Mouse (Mus musculus): ENCODE results near the gene Crhr2.
A peak's percentile ranks its signal among the peaks of the same experiment; 100 is the strongest.

The Crhr2 gene

GRCm38 (mm10) chr6:55132794-55133193 lies at the start of gene Crhr2:
TSS of gene Crhr2 (minus strand) at chr6:55133016.
- no peak for DNase-seq (ENCODE audit: low spot score in 2 of 2)

DNA sequence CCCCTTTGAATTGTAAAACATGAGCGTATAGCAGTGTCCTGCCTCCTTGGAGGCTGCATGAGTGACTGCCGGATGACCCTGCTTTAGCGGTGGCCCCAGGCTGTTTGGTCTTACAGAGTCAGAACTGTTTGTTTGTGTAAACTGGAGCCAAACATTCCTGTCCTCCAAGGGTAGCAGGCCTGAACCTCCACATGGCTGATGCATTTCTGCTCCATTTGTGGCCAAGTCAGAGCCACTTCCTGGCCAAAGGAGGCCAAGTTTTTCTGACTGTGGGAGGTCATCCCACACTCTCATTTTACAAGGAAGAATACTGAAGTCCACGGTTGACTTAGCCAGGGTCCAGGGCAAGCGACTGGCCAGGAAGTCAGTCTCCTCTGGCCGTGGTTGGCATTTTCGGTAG lies 46.7 kb upstream of the Crhr2 start:
- DNase-seq (ENCODE audit: low spot score in 2 of 2) = no peak

DNA sequence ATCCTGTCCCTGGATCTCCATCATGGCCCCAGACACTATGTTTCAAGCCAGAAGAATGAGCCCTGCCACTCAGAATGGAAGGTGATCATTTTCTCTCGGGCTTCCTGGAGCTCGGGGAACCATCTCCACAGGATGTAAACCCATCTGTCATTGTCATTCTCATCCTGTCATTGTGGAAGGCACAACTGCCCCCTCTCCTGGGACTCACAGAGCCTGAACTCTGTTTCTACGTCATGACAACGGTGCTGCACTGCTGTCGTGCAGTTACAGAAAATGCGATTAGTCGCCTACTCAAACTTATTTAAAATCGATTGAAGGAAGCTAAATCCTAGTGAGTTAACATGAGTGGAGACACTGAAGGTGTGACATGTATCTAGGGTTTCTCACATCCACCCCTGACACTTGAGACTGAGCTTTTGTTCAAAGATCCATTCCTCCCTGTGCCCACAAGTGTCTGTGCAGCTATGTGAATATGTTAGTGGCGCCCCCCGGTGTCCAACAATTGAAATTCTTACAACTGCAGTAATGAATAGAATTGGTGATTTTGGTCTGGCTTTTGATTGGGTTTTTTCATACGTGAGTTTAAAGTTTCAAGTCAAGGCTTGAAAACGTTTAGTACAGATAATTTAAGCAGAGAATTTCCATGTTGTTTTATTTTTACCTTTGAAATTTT lies 44.4 kb upstream of the Crhr2 start:
- DNase-seq (ENCODE audit: low spot score in 2 of 2) = no peak

GRCm38 (mm10) chr6:55175892-55176291 lies 43.1 kb upstream of the Crhr2 start:
- no peak for DNase-seq (ENCODE audit: low spot score in 2 of 2)

GRCm38 (mm10) chr6:55175456-55175855 lies 42.6 kb upstream of the Crhr2 start:
- DNase-seq (ENCODE audit: low spot score in 2 of 2) = no peak

GRCm38 (mm10) chr6:55174741-55175181 lies 41.9 kb upstream of the Crhr2 start, which contains the start of gene Inmt:
TSS of gene Inmt (minus strand) at chr6:55175043.
- no peak for DNase-seq (ENCODE audit: low spot score in 2 of 2)

DNA sequence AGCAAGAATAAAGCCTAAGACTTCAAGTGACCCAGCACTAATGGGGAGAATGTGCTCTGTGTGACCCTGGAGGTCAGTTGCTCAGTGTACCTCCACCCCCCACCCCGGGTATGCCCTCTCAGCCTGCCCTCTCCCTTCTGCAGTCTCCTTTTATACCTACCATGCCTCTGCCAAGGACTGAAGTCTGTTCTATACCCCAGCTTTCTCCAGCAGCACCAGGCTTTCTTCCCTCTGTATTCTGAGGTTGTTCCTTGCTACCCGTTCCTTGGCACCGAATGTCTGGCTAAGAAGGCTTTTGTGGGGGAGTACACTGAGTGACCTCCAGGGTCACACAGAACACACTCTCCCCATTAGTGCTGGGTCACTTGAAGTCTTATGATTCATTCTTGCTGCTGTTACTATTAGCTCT lies 41.1 kb upstream of the Crhr2 start:
- DNase-seq (ENCODE audit: low spot score in 2 of 2) = no peak

- no peak for DNase-seq (ENCODE audit: low spot score in 2 of 2)
Measured at GRCm38 (mm10) chr6:55173171-55173570, 40.4 kb upstream of the Crhr2 start.

DNA sequence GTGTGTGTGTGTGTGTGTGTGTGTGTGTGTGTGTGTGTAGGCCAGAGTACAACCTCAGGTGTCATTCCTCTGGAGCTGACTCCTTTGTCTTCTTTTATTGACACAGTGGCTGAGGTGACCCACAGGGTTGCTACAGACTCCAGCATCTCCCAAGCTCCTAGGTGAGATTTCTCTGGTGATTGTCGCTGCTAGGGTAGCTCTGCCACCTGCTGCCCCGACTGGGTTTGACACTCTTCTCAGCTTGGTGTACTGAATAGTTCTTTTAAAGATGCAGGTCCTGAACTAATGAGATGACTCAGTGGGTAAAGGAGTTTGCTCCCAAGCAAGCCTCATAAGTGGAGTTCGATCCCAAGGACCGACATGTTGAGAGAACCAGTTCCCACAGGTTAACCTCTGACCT lies 38.8 kb upstream of the Crhr2 start:
- DNase-seq (ENCODE audit: low spot score in 2 of 2) = no peak

GRCm38 (mm10) chr6:55169818-55170217 lies 37.0 kb upstream of the Crhr2 start:
- no peak for DNase-seq (ENCODE audit: low spot score in 2 of 2)

DNA sequence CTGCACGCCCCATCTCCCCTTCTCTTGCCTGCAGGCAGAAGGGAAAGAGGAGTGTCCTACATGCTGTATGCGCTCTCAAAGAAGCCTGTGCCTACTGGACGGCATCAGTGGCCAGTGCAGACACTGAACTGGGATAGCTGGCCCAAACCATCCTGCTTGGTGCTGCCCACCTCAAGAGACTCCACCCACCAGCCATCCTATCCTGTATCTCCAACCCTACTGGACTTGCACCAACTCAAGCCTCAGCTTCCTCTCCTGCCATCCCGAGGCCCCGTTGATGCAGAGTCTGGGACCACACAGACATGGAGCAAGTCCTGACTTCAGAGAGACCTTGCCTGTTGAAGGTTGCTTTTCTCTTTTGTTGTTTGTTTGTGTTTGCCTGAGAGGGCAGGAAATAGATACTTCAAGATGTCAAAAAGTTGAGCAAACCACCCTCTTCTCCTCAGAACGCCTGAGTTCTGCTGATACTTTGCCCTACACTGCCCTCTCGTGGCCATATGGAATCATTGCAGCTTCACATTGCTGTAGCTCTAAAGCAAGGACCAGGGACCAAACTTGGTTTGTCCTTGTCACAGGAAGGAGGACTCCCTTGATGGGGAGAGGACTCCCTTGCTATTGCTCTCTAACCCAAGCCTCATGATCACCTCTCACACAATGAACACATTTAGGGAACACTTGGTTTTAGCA lies 34.1 kb upstream of the Crhr2 start:
- DNase-seq (ENCODE audit: low spot score in 2 of 2) = peak; percentile 38 to 66

DNA sequence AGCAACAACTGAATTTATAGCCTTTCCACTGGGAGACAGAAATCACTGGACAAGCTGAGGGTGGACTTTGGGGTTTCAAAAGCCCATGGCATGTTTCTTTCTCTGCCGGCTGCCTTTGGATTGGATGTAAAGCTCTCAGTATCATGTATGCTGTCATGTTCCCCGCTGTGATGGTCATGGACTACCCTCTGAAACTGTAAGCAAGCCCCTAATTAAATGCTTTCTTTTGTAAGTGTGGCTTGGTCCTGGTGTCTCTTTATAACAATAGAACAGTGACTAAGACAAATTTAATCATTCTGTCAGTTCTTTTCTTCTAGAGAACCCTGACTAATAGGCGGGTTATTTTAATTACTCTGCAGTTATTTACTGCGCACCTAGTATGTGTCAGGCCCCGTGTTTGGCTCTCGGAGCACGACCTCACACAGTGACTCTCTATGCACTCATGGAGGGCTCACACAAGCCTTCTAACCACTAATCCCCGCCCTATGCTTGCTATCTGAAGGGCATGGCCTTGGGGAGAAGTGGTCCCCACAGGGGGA lies 30.3 kb upstream of the Crhr2 start:
- DNase-seq (ENCODE audit: low spot score in 2 of 2) = no peak

- peak; percentile 30 to 53 for DNase-seq (ENCODE audit: low spot score in 2 of 2)
Measured at GRCm38 (mm10) chr6:55161311-55161761, 28.5 kb upstream of the Crhr2 start.

DNA sequence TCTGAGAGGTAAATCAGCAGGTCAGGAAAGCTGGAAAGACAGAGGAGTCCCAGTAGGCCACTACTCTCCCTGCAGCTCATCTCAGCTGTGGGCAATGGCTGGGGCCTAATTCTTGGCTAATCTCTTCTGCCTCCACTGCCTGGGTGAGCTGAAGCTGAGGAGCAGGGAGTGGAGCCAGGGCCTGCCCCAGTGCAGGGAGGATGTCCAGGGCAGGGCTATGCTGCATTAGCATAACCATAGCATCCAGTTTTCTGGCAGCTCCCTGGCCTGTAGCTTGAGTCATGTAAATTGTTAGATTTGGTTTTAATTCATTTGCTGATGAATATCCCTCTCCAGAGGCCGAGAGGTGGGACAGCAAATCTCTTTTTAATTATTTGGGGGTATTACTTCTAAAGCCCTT lies 26.4 kb upstream of the Crhr2 start:
- DNase-seq (ENCODE audit: low spot score in 2 of 2) = no peak

- no peak for DNase-seq (ENCODE audit: low spot score in 2 of 2)
Measured at GRCm38 (mm10) chr6:55152226-55152625, 19.4 kb upstream of the Crhr2 start.

DNA sequence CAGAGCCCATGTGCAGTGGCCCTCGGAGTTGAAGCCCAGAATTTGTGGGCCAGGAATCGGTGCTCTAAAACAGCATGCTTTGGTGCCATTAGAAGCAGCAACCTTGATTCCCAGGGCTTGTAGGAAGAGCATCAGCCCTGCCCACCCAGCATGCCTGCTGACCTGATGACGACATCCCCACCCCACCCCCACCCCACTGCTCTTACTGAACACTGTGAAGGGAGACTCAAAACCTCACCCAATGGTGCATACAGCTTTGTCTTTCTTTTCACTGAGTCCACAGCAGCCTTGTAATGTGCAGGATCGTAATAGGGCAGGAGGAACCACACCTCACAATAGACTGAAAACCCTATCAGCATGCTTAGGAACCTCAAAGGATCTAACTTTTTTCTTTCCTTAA lies 13.3 kb upstream of the Crhr2 start:
- DNase-seq (ENCODE audit: low spot score in 2 of 2) = no peak

DNA sequence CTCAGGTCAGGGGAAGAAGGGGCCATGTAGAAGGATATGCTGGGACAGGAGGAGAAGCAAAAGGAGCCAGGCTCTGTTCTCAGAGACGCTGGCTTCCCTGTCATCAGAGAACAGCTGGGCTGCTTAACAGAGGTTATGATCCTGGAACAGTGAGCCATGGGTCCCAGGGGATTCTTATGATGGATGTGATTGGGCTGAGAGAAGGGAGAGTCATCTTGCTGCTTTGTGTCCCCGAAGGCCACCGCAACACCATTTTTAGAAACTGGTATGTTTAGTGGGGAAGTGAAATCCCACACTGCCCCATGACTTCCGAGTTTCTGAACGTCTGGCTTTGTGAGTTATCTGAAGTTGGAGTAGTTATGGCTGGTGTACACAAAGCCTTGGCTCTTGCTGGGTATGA lies 12.5 kb upstream of the Crhr2 start:
- no peak for DNase-seq (ENCODE audit: low spot score in 2 of 2)

DNA sequence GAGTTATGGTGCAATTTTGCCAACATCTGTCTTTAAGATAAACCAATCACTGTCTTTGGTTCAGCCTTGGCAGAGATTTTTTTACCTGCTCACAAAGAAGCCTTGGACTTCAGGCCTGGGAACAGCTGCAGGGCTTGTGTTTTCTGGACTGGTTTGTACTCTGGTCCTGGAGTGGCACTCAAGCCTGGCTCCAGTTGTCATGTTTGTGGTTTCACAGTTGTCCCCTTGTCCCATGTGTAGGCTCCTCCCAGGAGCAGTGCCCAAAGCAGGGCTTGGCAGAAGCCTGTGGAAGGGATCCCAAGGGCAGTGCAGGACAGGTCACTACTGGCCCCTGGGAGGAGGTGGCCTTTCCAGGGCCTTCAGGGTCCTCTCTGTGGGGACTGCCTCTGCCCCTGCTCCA lies 5.5 kb upstream of the Crhr2 start:
- no peak for DNase-seq (ENCODE audit: low spot score in 2 of 2)

GRCm38 (mm10) chr6:55133425-55133824 lies 609 bp upstream of the Crhr2 start:
- DNase-seq (ENCODE audit: low spot score in 2 of 2) = no peak

DNA sequence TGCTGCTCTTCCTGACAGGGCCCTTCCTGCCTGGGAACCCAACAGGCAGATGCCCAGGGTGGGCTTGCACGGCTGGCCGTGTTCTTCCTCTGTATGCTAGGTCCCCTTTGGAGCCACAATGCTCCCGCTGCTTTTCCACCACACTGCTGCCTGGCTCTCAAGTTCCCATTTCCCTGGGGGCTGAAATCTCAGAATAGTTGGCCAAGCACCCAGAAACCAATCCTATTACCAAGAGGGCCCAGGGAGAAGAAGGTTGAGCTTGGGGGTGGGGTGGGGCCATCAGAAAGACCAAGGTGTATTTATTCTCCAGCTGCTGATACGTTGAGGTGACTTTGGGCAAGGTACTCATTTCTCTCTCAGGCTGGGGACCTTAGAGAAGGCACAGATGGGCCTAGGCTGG lies 1.5 kb downstream of the Crhr2 start:
- no peak for DNase-seq (ENCODE audit: low spot score in 2 of 2)

DNA sequence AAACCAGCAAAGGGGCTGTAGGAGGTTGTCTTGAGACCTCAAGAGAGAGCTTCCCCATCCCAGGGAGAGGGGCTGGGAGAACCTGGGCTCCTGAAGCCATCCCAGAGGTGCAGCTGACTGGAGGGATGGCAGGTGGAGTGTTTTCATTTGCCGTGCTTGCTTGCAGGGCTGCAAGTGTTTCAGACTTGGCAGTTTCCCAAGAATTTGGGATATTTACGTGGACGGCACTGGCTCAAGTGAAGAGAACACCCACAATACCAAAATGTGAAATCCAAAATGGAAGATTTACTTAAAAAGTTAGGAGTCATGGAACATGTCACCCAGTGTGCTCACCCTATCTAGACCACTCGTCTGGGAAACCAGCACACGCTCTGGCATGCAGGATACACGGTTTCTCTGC lies 2.2 kb downstream of the Crhr2 start:
- DNase-seq (ENCODE audit: low spot score in 2 of 2) = no peak

- no peak for DNase-seq (ENCODE audit: low spot score in 2 of 2)
Measured at GRCm38 (mm10) chr6:55128391-55128790, 4.4 kb downstream of the Crhr2 start.

- no peak for DNase-seq (ENCODE audit: low spot score in 2 of 2)
Measured at GRCm38 (mm10) chr6:55126576-55126975, 6.2 kb downstream of the Crhr2 start.
